Mouse (Mus musculus) adipocyte (in vitro differentiated cells): Measurements from ENCODE around the gene Pigt.

Source experiments
- DNase-seq: peaks from one replicate; pipeline ENCODE4 v3.0.0-alpha.2; 2016; ENCODE audit warnings: low spot score

Gene Pigt

DNA sequence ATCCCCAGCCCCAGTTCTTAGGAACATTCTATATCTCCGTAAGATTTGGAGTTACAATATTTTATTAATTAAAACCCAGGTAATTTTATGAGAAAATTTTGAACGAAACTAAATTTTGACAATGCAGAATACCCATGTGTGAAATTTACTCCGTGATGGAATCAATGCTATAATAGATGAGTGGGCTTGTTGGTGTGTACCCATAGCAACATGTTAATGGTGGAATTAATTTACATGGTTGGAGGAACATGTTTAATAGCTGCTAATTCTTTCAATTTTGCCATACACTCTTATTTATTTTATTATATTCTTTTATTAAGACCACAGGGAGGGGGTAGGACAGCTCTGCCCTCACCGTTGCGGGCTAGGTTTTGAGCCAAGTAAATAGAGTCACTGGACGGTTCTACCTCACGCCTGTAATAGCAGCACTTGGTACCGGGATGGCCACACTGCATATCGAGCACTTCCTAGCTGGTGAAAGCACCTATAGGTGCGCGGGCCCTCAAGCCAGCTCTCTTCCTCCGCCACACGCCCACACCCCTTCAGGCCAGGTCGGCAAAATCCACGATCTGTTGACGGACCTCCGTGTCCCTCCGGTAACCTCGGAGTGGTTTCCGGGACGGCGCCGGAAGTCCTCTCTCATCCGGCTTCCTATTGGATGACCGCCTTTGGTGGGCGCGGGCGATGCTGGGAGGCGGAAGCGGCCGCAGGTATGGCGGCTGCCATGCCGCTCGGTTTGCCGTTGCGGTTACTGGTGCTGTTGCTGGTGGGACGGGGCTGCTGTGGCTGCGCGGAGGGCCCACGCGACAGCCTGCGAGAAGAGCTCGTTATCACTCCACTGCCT is at the start of gene Pigt:
TSS of gene Pigt (plus strand) at position 674 of the 844 bp plus-strand sequence.
- peak; percentile 82 for DNase-seq

DNA sequence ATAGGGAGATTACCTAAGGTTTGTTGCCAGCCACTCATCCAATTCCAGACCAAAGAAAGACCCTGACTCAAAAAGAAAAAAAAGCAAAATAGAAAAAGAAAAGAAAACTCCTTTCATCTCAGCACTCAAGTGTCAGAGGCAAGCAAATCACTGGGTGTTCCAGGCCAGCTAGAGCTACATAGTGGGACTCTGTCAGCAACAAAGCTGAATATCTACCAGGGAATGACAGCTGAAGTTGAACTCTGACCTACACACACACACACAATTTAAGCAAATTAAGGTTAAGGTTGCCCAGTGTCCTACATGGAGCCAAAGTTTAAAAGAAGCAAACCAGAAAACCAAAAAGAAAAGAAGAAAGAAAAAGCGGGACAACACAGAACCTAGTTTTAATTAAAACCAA is 49.2 kb upstream of the Pigt start:
- DNase-seq: no peak

DNA sequence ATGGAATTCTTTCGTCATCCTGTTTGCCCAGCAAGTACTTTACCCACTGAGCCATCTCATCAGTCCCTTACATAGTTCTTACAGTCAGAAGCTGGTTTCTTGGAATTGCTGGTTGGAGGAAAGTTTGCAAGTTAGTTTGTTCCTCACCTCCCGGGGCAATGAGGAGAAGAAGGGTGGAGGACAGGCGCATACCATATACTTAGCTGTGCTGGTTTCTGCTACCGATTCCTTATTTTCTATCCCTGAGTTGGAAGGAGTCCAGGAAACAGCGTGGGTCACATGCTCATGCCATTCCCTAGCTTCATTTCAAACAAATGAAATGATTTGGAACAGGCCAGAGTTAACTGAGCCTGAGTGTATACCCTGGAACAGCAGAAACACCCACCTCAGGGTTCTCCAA is 48.4 kb upstream of the Pigt start:
- DNase-seq: no peak

DNA sequence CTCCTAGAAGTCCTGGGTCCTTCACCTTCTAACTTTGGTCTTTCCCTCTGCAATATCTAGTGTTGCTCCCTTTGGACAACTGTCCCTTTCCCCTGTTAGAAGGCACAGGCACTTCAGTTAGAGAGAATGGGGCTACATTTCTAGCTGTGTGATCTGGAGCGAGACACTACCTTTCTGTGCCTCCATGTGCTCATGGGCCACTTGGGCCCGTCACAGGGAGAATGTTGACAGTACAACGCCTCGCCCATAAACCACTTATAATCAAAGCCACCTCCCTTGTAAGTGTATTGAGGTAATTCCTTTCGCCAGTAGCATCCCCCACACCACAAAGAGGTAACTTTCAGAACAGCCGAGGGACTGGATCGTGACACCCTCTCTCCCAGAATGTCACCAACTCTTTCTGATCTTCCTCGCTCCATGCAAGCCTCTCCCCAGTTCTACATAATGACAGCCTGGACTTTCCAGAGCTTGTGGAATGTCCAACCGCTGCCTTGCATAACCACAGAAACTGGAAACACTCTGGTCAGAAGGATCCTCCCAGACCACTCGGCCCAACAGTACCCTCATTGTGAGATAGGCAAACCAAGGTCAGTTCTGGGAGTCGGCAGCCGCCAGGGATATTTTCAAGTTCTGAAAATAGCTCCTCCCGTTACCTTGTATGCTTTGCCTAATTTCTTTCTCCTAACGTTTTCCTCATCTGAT is 47.8 kb upstream of the Pigt start:
- DNase-seq: no peak

DNA sequence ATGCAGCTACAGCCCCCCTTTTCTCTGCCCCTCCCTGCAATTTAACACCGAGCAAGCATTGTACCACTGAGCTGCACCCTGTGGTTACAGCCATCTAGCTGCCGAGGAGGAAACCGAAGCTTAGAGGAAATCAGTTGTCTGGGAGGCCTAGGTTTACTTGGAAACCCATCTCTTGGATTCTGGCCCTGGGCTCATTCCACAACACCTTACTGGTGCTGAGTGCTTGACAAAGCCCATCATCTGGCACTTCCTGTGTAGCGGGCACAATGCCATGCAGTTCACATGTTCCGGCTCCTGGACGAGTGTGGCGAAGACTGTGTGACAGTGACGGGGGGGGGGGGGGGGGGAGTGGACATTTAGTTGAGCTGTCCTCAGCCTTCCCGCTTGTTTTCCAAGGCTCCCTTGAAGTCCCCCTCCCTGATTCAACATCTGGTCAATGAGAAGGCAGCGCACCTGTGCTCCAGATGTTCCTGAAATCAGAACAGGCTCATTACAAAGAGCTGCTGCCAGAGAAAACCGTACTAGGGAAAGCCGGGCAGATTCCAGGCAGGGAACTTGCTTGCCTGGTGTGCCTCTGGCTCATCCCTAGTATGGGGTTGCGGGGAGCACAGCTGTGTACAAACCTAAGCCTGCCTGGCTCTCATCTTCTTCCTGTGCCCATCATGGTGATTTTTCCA is 45.2 kb upstream of the Pigt start:
- no peak for DNase-seq

DNA sequence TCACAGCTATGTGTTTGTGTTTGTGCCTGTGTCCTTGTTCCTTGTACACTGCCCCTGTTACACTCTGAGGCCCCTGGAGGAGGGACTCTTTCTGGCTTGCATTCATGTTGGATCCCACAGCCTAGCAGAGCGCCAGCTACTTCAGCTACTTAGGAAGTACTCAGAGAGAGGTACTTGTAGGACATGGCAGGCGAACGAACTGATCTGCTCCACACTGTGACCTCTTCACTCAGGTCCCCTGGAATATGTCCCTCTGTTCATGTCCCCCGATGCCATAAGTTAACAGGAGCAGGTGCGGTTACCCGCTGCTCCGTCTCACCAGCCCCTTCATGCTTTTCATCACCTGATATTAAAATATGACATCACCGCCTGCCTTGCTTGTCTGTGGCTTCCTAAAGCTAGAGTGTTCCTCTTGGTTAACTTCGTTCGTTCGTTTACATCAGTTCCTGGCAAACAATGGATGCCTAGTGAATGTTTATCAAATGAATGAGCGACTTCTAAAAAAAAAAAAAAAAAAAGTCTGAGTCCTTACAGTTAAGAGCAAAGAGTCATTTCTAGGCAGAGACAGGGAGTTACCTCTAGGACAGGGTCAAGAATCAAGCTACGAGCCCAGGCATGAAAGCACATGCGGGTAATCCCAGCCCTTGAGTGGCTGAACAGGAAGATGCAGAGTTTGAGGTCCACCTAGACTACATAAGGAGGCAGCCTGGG is 44.1 kb upstream of the Pigt start:
- DNase-seq: no peak

DNA sequence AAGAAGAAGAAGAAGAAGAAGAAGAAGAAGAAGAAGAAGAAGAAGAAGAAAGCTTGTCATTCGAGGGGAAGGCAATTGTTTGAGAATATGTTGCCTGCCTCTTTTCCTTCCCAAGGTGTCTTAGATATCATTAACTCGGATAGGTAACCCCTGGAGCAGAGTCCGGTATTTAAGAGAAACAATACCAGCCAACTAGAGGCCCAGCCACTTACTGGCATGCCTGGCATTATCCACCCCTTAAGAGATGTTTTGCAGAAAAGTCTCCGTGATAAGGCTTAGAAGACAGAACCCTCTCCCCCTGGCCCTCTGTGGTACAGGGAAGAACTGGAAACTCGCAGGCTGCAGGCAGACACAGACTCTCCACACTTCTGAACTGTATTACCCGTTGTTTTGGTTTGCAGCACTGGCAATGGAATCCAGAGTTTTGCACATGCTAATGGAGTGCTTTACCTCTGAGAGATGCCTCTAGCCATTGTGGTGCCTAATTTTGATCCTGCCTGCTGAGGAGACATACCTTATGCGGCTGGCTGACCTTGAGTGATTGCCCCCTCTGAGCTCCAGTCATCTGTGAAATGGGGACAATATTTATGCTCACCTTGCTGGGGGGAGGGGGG is 43.3 kb upstream of the Pigt start:
- DNase-seq: no peak

DNA sequence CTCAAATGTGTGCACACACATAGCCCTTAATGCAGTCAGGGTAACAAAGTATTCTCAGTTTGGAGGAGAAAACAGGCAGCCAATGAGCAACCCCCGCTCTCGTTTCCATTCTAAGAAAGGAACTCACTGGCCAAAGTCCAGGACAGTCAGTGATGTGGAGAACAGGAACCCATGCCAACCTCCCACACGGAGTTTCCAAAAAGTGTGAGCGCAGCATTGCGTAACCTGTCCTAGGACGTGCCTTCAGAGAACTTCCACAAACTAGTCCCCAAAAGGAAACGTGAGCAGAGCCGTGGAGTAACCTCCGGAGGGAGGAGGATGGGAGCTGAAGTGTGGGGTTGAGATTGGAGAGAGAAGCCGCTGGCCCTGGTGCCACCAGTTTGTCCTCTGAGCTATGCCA is 42.5 kb upstream of the Pigt start:
- peak; percentile 97 for DNase-seq

DNA sequence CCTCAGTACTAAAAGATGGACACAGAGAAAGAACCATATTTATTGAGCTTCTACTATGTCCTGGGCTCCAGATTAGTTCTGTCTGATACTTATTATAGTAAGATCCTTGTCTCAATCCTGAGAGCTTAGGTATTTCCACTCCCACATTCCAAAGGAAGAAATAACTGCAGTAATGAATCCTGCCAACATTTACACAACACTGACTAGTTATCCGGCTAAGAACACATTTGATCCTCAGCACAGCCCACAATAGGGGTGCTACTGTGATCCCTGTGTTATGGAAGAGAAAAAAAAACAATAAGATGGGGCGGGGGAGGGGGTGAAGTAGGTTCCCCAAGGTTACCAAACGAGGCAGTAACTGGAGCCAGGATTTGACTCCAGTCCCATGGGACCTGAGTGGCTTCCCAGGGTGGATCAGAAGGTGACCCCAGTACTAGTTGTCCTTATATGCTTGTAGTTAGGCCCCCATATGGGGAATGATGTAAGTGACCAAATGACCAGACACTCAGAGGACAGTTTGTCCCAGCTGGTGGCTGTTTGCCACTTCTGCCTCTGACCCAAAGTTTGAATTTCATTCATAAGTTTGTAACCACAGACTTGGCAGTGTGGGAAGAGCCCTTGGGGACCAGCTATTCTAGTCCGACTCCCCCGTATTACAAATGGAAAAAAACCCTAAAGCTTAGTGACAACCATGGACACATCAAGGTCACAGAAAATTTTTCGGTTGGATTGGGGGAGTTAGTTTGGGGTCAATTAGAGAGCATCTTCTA is 41.7 kb upstream of the Pigt start:
- DNase-seq: peak; percentile 88

- peak; percentile 41 for DNase-seq
Observed at GRCm38 (mm10) chr2:164456413-164456812, 40.9 kb upstream of the Pigt start.

GRCm38 (mm10) chr2:164456864-164457300 is 40.4 kb upstream of the Pigt start, which contains the start of gene Sys1:
Gene Sys1, plus strand, starts transcription at chr2:164456964.
- DNase-seq: peak; percentile 31

- DNase-seq: no peak
Observed at GRCm38 (mm10) chr2:164457942-164458341, 39.4 kb upstream of the Pigt start.

- peak; percentile 46 for DNase-seq
Observed at GRCm38 (mm10) chr2:164458535-164458934, 38.8 kb upstream of the Pigt start.

DNA sequence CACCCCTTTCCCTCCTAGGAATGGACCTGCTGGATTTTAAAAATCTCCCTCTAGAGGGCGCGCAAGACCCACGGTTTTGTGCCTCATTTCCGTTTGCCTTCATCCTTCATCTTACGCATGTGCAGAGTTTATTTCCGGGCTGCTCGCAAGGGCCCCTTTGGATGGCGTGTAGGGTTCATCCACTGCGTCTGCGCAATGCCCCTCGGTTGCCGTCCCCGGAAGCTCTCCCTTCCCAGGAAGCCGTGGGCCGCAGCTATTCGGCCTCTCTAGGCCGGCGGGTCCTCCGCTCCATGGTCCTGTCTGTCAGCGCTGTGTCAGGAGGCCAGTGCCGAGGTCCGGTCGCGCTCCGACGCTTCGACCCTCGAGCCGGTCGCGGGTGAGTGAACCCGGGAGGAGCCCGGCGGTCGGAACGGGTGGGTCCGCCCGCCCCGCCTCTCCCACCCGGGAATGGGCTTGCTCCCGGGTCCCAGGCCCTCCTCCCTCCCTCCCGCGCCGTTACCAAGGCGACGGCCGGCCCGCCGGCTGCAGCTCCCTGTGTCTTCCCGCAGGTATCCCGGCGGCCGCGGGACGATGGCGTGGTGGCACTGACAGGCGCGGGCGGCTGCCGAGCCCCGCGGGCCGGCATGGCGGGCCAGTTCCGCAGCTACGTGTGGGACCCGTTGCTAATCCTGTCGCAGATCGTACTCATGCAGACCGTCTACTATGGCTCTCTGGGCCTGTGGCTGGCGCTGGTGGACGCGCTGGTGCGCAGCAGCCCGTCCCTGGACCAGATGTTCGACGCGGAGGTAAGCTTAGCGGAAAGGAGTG is 36.4 kb upstream of the Pigt start, which contains the start of gene Gm20458:
TSS of gene Gm20458 (plus strand) at position 223 of the 807 bp plus-strand sequence.
- DNase-seq: peak; percentile 100

- peak; percentile 53 for DNase-seq
Observed at GRCm38 (mm10) chr2:164465161-164465560, 32.2 kb upstream of the Pigt start.

- DNase-seq: no peak
Observed at GRCm38 (mm10) chr2:164466787-164467186, 30.5 kb upstream of the Pigt start.

DNA sequence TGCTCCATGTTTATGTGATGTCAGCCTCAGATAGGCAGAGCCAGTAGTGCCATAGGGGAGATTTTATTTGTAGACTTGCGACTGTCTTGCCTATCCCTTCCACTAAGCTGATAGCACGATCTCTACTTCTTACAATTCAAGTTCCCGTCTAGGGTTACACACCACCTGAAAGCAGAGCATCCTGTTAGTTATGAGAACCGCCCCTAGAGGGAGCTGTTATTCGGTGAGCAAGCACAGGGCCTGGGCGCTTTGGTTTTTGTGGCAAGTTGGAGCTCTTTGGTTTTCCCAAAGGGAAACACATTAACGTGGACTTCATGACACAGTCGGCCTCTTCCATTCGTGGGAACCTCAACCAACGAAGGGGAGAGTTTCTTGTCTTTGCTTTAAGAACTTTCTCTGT is 27.1 kb upstream of the Pigt start:
- peak; percentile 47 for DNase-seq

DNA sequence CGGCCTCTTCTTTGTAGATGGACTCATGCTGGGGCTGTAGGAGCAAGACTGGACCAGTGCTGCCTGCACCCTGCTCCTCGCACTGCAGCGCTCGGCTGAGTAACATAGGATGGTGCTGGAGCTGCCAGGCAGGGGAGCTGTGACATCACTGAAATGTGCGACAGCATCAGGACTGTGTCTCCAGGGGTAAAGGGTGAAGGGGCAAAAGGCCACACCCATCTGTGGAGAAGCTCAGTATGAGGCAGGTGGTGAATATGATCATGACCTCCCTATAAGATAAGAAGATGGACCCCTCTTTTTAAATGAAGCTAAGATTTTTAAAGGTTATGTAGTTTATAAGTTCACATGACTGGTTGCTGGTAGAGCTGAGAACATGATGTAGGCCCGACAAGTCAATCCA is 23.7 kb upstream of the Pigt start, which contains the start of gene Trp53tg5:
TSS of gene Trp53tg5 (minus strand) at position 101 of the 400 bp plus-strand sequence.
- DNase-seq: no peak

- DNase-seq: no peak
Observed at GRCm38 (mm10) chr2:164485681-164486257, 11.6 kb upstream of the Pigt start, which contains the start of gene Dbndd2. Gene Dbndd2, plus strand, starts transcription at chr2:164486106.
